Mouse (Mus musculus): ENCODE measurements around the gene Safb2. TPM values are rescaled to one million over a fixed set of nuclear protein-coding genes. Genes with fewer than 3 reads are reported as not detected.

Safb2 gene
- polyA plus RNA-seq, 1 experiment: 60.9 TPM

DNA sequence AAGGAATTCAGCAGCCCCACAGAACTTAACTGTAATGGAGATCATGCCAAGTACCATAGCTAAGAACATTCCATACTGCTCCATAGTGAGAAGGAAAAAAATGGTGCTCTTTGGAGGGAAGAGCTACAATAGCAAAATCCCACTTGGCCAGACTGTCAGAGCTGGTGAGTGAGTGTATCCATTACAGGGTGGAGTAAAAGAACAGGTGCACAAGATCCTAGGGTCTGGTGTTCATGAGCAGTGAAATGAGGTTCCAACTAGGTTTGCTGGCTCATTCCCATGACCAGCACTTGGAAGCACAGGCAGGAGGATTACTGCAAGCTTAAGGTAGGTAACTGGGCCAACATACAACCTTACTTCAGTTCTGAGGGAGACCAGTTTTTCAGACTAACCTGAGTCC is 8.2 kb upstream of the Safb2 start:
- Histone ChIP-seq H3K4me1 (ENCODE audit: control insufficient read depth, insufficient read depth, low read length) (no peaks in the 10 kb centered on the region), H3K27ac (ENCODE audit: insufficient read depth, low read length) (no peak overlapping the region), H3K4me3 (ENCODE audit: insufficient read depth, low read length) (no peak overlapping the region)
- no peak for TF ChIP-seq POLR2A (IDR thresholded peaks at IDR 0.05; ENCODE audit: low read depth, low read length)
- no peak for TF ChIP-seq CTCF (IDR thresholded peaks at IDR 0.05; ENCODE audit: borderline replicate concordance, insufficient read depth, low read length)

DNA sequence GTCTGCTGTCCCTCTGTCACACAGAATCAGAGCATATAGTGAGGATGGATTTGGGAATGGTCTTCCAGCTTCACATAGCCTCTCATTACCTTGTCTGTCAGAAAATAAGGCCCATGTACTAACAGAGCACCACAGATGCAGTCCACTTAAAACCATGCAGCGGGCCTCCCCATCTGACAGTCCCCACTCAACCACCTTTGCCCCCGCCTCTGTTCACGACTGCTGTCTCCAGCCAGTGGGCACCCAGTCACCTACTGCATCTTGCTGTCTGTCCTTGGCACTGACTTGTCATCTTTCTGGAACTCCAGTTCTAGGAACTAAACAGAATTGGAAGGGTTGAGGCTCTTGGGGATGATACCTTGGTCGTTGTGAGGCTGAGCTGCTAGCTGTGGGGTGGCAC is 4.5 kb upstream of the Safb2 start:
- Histone ChIP-seq H3K27ac (ENCODE audit: insufficient read depth, low read length) (no peak overlapping the region), H3K4me3 (ENCODE audit: insufficient read depth, low read length) (no peak overlapping the region), H3K4me1 (ENCODE audit: control insufficient read depth, insufficient read depth, low read length) (peaks cover 9% of the 10 kb centered on the region)
- TF ChIP-seq POLR2A (IDR thresholded peaks at IDR 0.05; ENCODE audit: low read depth, low read length) (no peak), CTCF (IDR thresholded peaks at IDR 0.05; ENCODE audit: borderline replicate concordance, insufficient read depth, low read length) (no peak)

DNA sequence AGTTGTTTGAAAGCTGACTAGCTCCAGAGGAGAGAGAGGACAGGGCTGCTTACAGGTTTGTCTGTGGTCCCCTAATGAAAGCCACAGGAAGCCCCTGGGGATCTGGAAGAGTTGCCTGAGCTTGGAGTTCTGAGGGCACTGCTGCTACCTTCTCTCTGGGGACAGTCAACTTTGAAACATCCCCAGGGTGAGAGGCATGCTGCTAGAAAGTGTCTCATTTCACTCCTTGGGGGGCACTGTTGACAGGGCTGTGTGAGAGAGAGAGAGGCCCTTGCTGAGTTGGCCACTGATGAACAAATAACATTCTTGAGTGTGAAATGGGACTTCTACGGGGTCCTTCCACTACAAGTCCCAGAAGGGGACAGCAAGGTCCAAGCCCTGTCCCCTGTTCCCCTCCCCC is 3.4 kb upstream of the Safb2 start:
- TF ChIP-seq CTCF (IDR thresholded peaks at IDR 0.05; ENCODE audit: borderline replicate concordance, insufficient read depth, low read length): no peak
- no peak for TF ChIP-seq POLR2A (IDR thresholded peaks at IDR 0.05; ENCODE audit: low read depth, low read length)

DNA sequence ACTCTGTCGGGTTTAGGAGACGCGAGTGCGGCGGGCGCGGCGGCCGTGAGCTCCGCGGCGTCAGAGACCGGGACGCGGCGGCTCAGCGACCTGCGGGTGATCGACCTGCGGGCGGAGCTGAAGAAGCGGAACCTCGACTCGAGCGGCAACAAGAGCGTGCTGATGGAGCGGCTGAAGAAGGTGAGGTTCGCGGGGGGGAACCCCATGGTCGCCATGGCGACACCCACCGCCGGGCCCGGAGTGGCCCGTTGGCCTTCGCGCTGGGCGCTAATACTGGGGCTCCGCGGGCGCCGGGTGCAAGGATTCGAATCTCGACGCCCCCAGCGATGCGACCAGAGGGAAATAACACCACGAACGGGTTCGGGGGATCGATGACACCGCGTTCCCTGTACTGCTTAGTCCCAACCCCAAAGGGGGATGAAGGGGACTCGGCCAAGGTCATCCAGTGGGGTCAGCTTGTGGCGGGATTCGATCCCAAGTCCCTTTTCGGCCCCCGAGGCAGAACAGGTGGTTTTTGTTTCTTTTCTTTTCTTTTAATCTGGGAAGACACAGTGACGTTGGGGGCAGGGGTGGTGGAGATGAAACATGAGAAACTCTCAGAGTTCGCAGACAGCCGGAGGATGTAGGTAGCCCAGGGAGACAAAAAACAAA is 911 bp upstream of the Safb2 start:
- no peak for TF ChIP-seq POLR2A (IDR thresholded peaks at IDR 0.05; ENCODE audit: low read depth, low read length)
- TF ChIP-seq CTCF (IDR thresholded peaks at IDR 0.05; ENCODE audit: borderline replicate concordance, insufficient read depth, low read length): no peak
- Histone ChIP-seq H3K27ac (ENCODE audit: insufficient read depth, low read length) (peak overlapping the region; percentile 91), H3K4me3 (ENCODE audit: insufficient read depth, low read length) (peak overlapping the region; percentile 74), H3K4me1 (ENCODE audit: control insufficient read depth, insufficient read depth, low read length) (peaks cover 17% of the 10 kb centered on the region)

More for the DNA sequence above, 3.4 kb upstream of the Safb2 start:
- Histone ChIP-seq H3K27ac (ENCODE audit: insufficient read depth, low read length) (no peak overlapping the region), H3K4me1 (ENCODE audit: control insufficient read depth, insufficient read depth, low read length) (peaks cover 9% of the 10 kb centered on the region), H3K4me3 (ENCODE audit: insufficient read depth, low read length) (no peak overlapping the region)

DNA sequence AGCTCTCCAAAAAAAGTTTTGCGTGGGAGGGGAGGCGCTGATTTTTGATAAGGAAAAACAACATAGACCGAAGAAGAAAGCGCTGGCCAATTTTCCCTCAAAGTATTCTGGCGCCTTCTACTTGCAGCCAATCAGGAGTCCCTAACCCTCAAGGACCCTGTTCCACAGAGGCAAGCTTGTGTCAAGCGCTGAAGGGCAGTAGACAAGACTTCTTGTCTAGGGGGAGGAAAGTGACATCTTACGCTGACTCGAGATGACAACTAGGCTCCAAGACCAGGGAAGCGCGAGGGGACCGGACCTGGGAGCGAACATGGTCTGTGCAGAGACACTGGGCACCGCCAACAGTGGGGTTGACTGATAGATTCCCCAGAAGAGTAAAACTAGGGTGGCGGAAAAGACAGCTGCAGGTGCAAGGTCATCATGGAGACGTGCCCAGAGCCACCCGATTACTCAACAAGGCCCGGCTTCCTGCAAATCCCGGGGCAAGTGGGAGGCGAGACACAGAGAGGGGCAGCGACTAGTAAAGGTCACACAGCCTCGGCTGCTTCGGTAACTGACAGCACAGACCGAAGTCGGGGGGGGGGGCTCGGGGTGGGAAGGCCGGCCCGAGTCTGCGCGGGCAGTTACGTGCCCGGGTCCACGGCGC is 651 bp downstream of the Safb2 start:
- Histone ChIP-seq H3K4me3 (ENCODE audit: insufficient read depth, low read length) (peak overlapping the region; percentile 77), H3K4me1 (ENCODE audit: control insufficient read depth, insufficient read depth, low read length) (peaks cover 17% of the 10 kb centered on the region), H3K27ac (ENCODE audit: insufficient read depth, low read length) (peak overlapping the region; percentile 73)
- TF ChIP-seq CTCF (IDR thresholded peaks at IDR 0.05; ENCODE audit: borderline replicate concordance, insufficient read depth, low read length): no peak
- TF ChIP-seq POLR2A (IDR thresholded peaks at IDR 0.05; ENCODE audit: low read depth, low read length): no peak

DNA sequence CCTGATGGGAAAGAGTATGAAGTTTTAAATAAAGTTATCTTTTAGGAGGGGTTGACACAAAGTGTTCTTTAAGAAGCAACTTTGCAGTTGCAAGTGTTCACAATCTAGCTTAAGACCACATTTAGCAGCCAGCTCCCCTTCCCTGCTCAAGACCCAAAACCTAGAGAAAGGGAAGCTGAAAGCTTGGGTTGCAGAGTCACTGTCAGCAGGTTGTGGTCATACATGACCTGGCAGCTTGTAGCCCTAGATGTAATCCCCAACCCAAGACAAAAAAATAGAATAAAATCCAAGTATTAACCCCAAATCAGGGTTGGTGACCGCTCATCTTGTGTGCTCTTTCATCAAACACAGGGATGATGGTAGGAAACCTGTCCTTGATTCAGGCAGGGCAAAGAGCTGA is 1.3 kb downstream of the Safb2 start:
- H3K27ac ChIP-seq (ENCODE audit: insufficient read depth, low read length): no peak overlapping the region
- peaks cover 17% of the 10 kb centered on the region for H3K4me1 ChIP-seq (ENCODE audit: control insufficient read depth, insufficient read depth, low read length)
- TF ChIP-seq CTCF (IDR thresholded peaks at IDR 0.05; ENCODE audit: borderline replicate concordance, insufficient read depth, low read length) (no peak), POLR2A (IDR thresholded peaks at IDR 0.05; ENCODE audit: low read depth, low read length) (no peak)
- peak overlapping the region; percentile 77 for H3K4me3 ChIP-seq (ENCODE audit: insufficient read depth, low read length)

DNA sequence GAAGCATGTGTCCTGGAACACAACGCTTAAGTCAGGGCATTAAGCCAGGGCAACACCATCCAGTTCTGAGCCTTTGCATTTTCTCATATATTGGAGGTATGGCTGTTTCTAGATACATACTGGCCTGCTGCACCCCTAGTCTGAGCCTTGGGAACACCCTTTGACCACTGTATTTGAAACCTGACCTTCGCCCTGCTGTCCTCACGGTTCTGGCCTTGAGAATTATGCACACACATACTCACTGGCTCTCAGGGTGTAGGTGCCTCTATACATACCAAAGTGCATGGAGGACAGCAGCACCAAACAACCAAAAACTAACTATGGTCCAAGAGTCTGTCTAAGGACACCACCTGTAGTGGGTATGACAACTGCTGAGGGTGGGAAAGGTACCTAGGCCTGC is 11.4 kb downstream of the Safb2 start:
- Histone ChIP-seq H3K4me3 (ENCODE audit: insufficient read depth, low read length) (no peak overlapping the region), H3K4me1 (ENCODE audit: control insufficient read depth, insufficient read depth, low read length) (no peaks in the 10 kb centered on the region), H3K27ac (ENCODE audit: insufficient read depth, low read length) (no peak overlapping the region)
- TF ChIP-seq CTCF (IDR thresholded peaks at IDR 0.05; ENCODE audit: borderline replicate concordance, insufficient read depth, low read length): no peak
- TF ChIP-seq POLR2A (IDR thresholded peaks at IDR 0.05; ENCODE audit: low read depth, low read length): no peak

DNA sequence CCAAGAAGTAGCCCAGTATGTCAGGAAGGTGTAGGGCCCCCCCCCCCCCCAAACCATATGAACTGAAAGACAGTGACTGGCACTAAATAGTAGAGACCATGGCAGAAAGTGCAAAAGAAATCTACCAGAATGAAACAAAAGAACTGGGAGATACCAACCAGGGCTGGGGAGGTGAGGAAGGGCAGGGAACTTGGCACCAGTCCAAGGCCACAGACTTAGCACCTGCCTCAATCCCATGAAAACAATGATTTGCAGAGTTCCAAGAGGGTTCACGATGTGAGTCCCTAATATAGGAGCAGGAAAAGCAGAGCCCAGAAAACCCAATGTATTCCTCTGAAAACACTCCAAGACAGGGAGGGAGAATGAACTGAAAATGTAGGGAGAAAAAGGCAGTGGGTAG is 12.2 kb downstream of the Safb2 start:
- Histone ChIP-seq H3K4me1 (ENCODE audit: control insufficient read depth, insufficient read depth, low read length) (no peaks in the 10 kb centered on the region), H3K4me3 (ENCODE audit: insufficient read depth, low read length) (no peak overlapping the region), H3K27ac (ENCODE audit: insufficient read depth, low read length) (no peak overlapping the region)
- no peak for TF ChIP-seq CTCF (IDR thresholded peaks at IDR 0.05; ENCODE audit: borderline replicate concordance, insufficient read depth, low read length)
- no peak for TF ChIP-seq POLR2A (IDR thresholded peaks at IDR 0.05; ENCODE audit: low read depth, low read length)

DNA sequence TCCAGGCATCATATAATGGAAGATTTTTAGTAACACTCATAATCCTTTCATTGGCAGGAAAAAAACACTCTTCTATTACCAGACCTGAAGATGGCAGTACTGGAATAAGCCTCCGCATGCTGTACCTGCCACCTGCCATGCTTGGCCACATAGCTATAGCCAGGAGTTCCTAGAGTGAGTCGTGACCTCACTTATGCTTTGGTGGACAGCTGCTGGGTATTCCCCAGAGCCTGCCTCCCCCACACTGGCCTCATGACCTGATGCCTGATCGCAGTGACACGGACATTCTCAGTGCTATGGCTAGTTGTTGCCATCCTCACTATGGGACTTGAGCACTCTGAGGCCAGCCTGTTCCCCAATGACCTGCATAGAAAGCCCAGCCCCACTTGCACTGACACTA is 14.1 kb downstream of the Safb2 start:
- no peak overlapping the region for H3K27ac ChIP-seq (ENCODE audit: insufficient read depth, low read length)
- no peak for TF ChIP-seq CTCF (IDR thresholded peaks at IDR 0.05; ENCODE audit: borderline replicate concordance, insufficient read depth, low read length)
- TF ChIP-seq POLR2A (IDR thresholded peaks at IDR 0.05; ENCODE audit: low read depth, low read length): no peak
- H3K4me3 ChIP-seq (ENCODE audit: insufficient read depth, low read length): no peak overlapping the region
- no peaks in the 10 kb centered on the region for H3K4me1 ChIP-seq (ENCODE audit: control insufficient read depth, insufficient read depth, low read length)

DNA sequence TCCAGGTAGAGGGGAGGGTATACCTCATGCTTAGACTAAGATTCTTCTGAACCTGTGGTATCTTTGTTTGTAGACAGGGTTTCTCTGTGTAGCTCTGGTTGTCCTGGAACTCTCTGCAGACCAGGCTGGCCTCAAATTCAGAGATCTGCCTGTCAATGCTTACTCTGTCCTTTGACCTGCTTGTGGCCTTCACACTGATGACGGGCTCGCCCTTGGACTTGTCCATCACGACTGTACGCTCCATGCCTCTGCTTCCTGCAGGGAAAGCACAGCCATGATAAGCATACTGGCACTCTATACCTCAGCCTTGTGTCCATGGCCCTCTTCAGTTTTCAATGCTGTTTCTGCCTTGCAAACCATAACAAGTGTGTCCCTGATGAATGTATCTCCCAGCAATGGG is 17.0 kb downstream of the Safb2 start:
- H3K4me3 ChIP-seq (ENCODE audit: insufficient read depth, low read length): no peak overlapping the region
- no peak for TF ChIP-seq POLR2A (IDR thresholded peaks at IDR 0.05; ENCODE audit: low read depth, low read length)
- TF ChIP-seq CTCF (IDR thresholded peaks at IDR 0.05; ENCODE audit: borderline replicate concordance, insufficient read depth, low read length): no peak
- H3K4me1 ChIP-seq (ENCODE audit: control insufficient read depth, insufficient read depth, low read length): no peaks in the 10 kb centered on the region
- no peak overlapping the region for H3K27ac ChIP-seq (ENCODE audit: insufficient read depth, low read length)
